Comparison of ENCODE assay signal across 15 mouse cellular contexts in the genomic region with DNA sequence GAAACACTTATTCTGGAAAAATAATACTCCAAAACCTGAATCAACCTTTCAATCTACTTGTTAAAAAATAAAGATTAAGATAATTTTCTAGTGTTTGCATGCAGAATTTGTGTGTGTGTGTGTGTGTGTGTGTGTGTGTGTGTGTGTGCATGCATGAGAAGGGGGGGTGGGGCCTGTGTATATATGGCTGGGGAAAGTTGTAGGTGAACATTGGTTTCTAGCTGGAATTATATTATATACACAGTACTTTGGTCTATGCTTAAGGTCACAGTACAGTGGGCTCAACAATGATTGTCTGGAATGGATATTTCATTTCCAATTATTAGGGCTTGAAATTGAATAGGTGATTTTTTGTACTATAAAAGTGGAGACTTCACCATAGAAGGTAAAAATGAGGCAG.
"Had no signal": no experiment of that assay in that cellular context is flagged by ENCODE, and none has a peak within 500 bp of the region (broad histone marks: within the 10 kb centered on the region; RNA-seq: fewer than 3 reads in every experiment).

No protein-coding gene starts in this region.

- H3K36me3 ChIP-seq: liver, embryonic 12.5 days; midbrain, embryonic 10.5 days; midbrain, embryonic 12.5 days; neural tube, embryonic 12.5 days; stomach, embryonic 15.5 days had no signal

- H3K9ac ChIP-seq: liver, embryonic 12.5 days; liver, embryonic 14.5 days; midbrain, embryonic 12.5 days; neural tube, embryonic 12.5 days; stomach, embryonic 15.5 days had no signal

- H3K27ac ChIP-seq: liver, embryonic 12.5 days; liver, embryonic 14.5 days; midbrain, embryonic 10.5 days; midbrain, embryonic 12.5 days; neural tube, embryonic 12.5 days; stomach, embryonic 15.5 days; stomach, postnatal 0 days had no signal

- H3K4me1 ChIP-seq: liver, embryonic 12.5 days; midbrain, embryonic 10.5 days; midbrain, embryonic 12.5 days; neural tube, embryonic 12.5 days; stomach, embryonic 15.5 days had no signal

- H3K4me2 ChIP-seq: liver, embryonic 12.5 days; midbrain, embryonic 12.5 days; neural tube, embryonic 12.5 days; stomach, embryonic 15.5 days had no signal

- DNase-seq: lung, adult 2 months; lung, postnatal 4 days; midbrain, embryonic 14.5 days; right cerebral cortex, postnatal 14 days; thymus, adult 2 months; thymus, postnatal 25 days; thymus, postnatal 4 days had no signal

- H3K27me3 ChIP-seq: liver, embryonic 12.5 days; midbrain, embryonic 12.5 days; neural tube, embryonic 12.5 days; stomach, embryonic 15.5 days had no signal

- H3K9me3 ChIP-seq: liver, embryonic 12.5 days; midbrain, embryonic 10.5 days; midbrain, embryonic 12.5 days; neural tube, embryonic 12.5 days; stomach, embryonic 15.5 days had no signal

- H3K4me3 ChIP-seq: liver, embryonic 12.5 days; midbrain, embryonic 10.5 days; midbrain, embryonic 12.5 days; neural tube, embryonic 12.5 days; stomach, embryonic 15.5 days had no signal

- ATAC-seq: liver, embryonic 12.5 days; lung, postnatal 0 days had no signal
